Mouse (Mus musculus): Measurements from ENCODE around the gene Pax5.

GRCm38 (mm10) chr4:44600875-44601274, 109.4 kb downstream of the Pax5 start:
- no peak for TF ChIP-seq CTCF (IDR thresholded peaks at IDR 0.05; ENCODE audit: control insufficient read depth, insufficient read depth, low read length)
- TF ChIP-seq POLR2A (IDR thresholded peaks at IDR 0.05; ENCODE audit: borderline replicate concordance, control insufficient read depth, low read depth, low read length), result no peak

Measured in bone marrow, adult 2 months (tissue).